Mouse (Mus musculus): Measurements from ENCODE around the gene AY074887. TPM values are rescaled to one million over a fixed set of nuclear protein-coding genes. Genes with fewer than 3 reads are reported as not detected.

Gene AY074887
- polyA plus RNA-seq, 1 experiment from 2014 or later, result 0.79 TPM

GRCm38 (mm10) chr9:54919946-54920345 is 30.9 kb downstream of the AY074887 start:
- ATAC-seq (ENCODE audit: low FRiP score) (no peak), DNase-seq (ENCODE audit: low spot score, missing footprints) (peak; percentile 47)
- no peak overlapping the region for H3K4me2 ChIP-seq
- H3K27me3 ChIP-seq (ENCODE audit: control insufficient read depth, insufficient read depth, low read length), result no peaks in the 10 kb centered on the region
- no peak overlapping the region for H3K4me3 ChIP-seq (ENCODE audit: low read depth, low read length)
- 0 out of 2 replicates have a peak, but pooled peaks cover 2% of the 10 kb centered on the region for H3K36me3 ChIP-seq (ENCODE audit: control insufficient read depth, insufficient read depth, low read length)
- no peak overlapping the region for H3K9ac ChIP-seq (ENCODE audit: low read length)
- no peak overlapping the region for H3K27ac ChIP-seq (ENCODE audit: low read depth, low read length)
- peaks cover 4% of the 10 kb centered on the region; the same call in 1 of the 2 replicates for H3K4me1 ChIP-seq (ENCODE audit: control insufficient read depth, insufficient read depth, low read length)
- 63% methylated on average over 4 of the region's 4 CpGs for WGBS
- no peaks in the 10 kb centered on the region for H3K9me3 ChIP-seq (ENCODE audit: control insufficient read depth, low read length)

- WGBS, result 92% methylated on average over 5 of the region's 5 CpGs
- H3K9me3 ChIP-seq (ENCODE audit: control insufficient read depth, low read length), result no peaks in the 10 kb centered on the region
- no peak overlapping the region for H3K9ac ChIP-seq (ENCODE audit: low read length)
- H3K27ac ChIP-seq (ENCODE audit: low read depth, low read length), result no peak overlapping the region
- no peak overlapping the region for H3K4me3 ChIP-seq (ENCODE audit: low read depth, low read length)
- ATAC-seq (ENCODE audit: low FRiP score), result no peak
- H3K4me1 ChIP-seq (ENCODE audit: control insufficient read depth, insufficient read depth, low read length), result peaks cover 4% of the 10 kb centered on the region; the same call in 1 of the 2 replicates
- peak; percentile 47 for DNase-seq (ENCODE audit: low spot score, missing footprints)
- no peak overlapping the region for H3K4me2 ChIP-seq
- 0 out of 2 replicates have a peak, but pooled peaks cover 2% of the 10 kb centered on the region for H3K36me3 ChIP-seq (ENCODE audit: control insufficient read depth, insufficient read depth, low read length)
- H3K27me3 ChIP-seq (ENCODE audit: control insufficient read depth, insufficient read depth, low read length), result no peaks in the 10 kb centered on the region
These were observed 32.0 kb downstream of the AY074887 start for GRCm38 (mm10) chr9:54918781-54919180.

- no peak overlapping the region for H3K27ac ChIP-seq (ENCODE audit: low read depth, low read length)
- DNase-seq (ENCODE audit: low spot score, missing footprints), result no peak
- 73% methylated on average over 2 of the region's 2 CpGs for WGBS
- peaks cover 4% of the 10 kb centered on the region; the same call in 1 of the 2 replicates for H3K4me1 ChIP-seq (ENCODE audit: control insufficient read depth, insufficient read depth, low read length)
- no peak for ATAC-seq (ENCODE audit: low FRiP score)
- peak overlapping the region; percentile 80; the same call in 1 of the 2 replicates for H3K4me2 ChIP-seq
- H3K36me3 ChIP-seq (ENCODE audit: control insufficient read depth, insufficient read depth, low read length), result 0 out of 2 replicates have a peak, but pooled peaks cover 2% of the 10 kb centered on the region
- no peak overlapping the region for H3K4me3 ChIP-seq (ENCODE audit: low read depth, low read length)
- H3K27me3 ChIP-seq (ENCODE audit: control insufficient read depth, insufficient read depth, low read length), result no peaks in the 10 kb centered on the region
- no peaks in the 10 kb centered on the region for H3K9me3 ChIP-seq (ENCODE audit: control insufficient read depth, low read length)
- H3K9ac ChIP-seq (ENCODE audit: low read length), result no peak overlapping the region
These were observed 32.6 kb downstream of the AY074887 start for GRCm38 (mm10) chr9:54918191-54918590.

- Histone ChIP-seq H3K4me2 (peak within 1 kb of the TSS; percentile 80), H3K9me3 (ENCODE audit: control insufficient read depth, low read length) (no peaks in the 10 kb centered on the region), H3K27me3 (ENCODE audit: control insufficient read depth, insufficient read depth, low read length) (no peaks in the 10 kb centered on the region), H3K4me3 (ENCODE audit: low read depth, low read length) (peak within 1 kb of the TSS; percentile 68), H3K9ac (ENCODE audit: low read length) (peak within 1 kb of the TSS; percentile 81), H3K4me1 (ENCODE audit: control insufficient read depth, insufficient read depth, low read length) (peaks cover 4% of the 10 kb centered on the region; the same call in 1 of the 2 replicates), H3K27ac (ENCODE audit: low read depth, low read length) (no peak within 1 kb of the TSS), H3K36me3 (ENCODE audit: control insufficient read depth, insufficient read depth, low read length) (no peaks in the 10 kb centered on the region)
- under 1% methylated on average over 34 of the region's 34 CpGs for WGBS
- ATAC-seq (ENCODE audit: low FRiP score), result peak; percentile 100
- peak; percentile 98 for DNase-seq (ENCODE audit: low spot score, missing footprints)
These were observed 33.7 kb downstream of the AY074887 start, which contains the start of gene Hykk for GRCm38 (mm10) chr9:54917010-54917677. Gene Hykk, plus strand, starts transcription at chr9:54917283.

GRCm38 (mm10) chr9:54916401-54916800 is 34.4 kb downstream of the AY074887 start:
- Histone ChIP-seq H3K36me3 (ENCODE audit: control insufficient read depth, insufficient read depth, low read length) (no peaks in the 10 kb centered on the region), H3K4me3 (ENCODE audit: low read depth, low read length) (peak overlapping the region; percentile 68; the same call in 1 of the 2 replicates), H3K9me3 (ENCODE audit: control insufficient read depth, low read length) (no peaks in the 10 kb centered on the region), H3K4me1 (ENCODE audit: control insufficient read depth, insufficient read depth, low read length) (peaks cover 4% of the 10 kb centered on the region; the same call in 1 of the 2 replicates), H3K27me3 (ENCODE audit: control insufficient read depth, insufficient read depth, low read length) (no peaks in the 10 kb centered on the region), H3K27ac (ENCODE audit: low read depth, low read length) (no peak overlapping the region), H3K4me2 (peak overlapping the region; percentile 80), H3K9ac (ENCODE audit: low read length) (no peak overlapping the region)
- ATAC-seq (ENCODE audit: low FRiP score) (peak; percentile 12), DNase-seq (ENCODE audit: low spot score, missing footprints) (no peak)
- 67% methylated on average over 8 of the region's 8 CpGs for WGBS

- no peaks in the 10 kb centered on the region for H3K27me3 ChIP-seq (ENCODE audit: control insufficient read depth, insufficient read depth, low read length)
- H3K36me3 ChIP-seq (ENCODE audit: control insufficient read depth, insufficient read depth, low read length), result no peaks in the 10 kb centered on the region
- DNase-seq (ENCODE audit: low spot score, missing footprints), result peak; percentile 66
- 69% methylated on average over 7 of the region's 7 CpGs for WGBS
- H3K9me3 ChIP-seq (ENCODE audit: control insufficient read depth, low read length), result no peaks in the 10 kb centered on the region
- no peak overlapping the region for H3K27ac ChIP-seq (ENCODE audit: low read depth, low read length)
- no peak overlapping the region for H3K4me2 ChIP-seq
- H3K9ac ChIP-seq (ENCODE audit: low read length), result no peak overlapping the region
- H3K4me3 ChIP-seq (ENCODE audit: low read depth, low read length), result no peak overlapping the region
- H3K4me1 ChIP-seq (ENCODE audit: control insufficient read depth, insufficient read depth, low read length), result peaks cover 4% of the 10 kb centered on the region; the same call in 1 of the 2 replicates
- ATAC-seq (ENCODE audit: low FRiP score), result no peak
These were observed 35.2 kb downstream of the AY074887 start for GRCm38 (mm10) chr9:54915576-54915975.

- Histone ChIP-seq H3K36me3 (ENCODE audit: control insufficient read depth, insufficient read depth, low read length) (peaks cover 8% of the 10 kb centered on the region), H3K9me3 (ENCODE audit: control insufficient read depth, low read length) (no peaks in the 10 kb centered on the region), H3K4me1 (ENCODE audit: control insufficient read depth, insufficient read depth, low read length) (no peaks in the 10 kb centered on the region)
These were observed 41.4 kb downstream of the AY074887 start for GRCm38 (mm10) chr9:54909446-54909845.

More at GRCm38 (mm10) chr9:54909446-54909845, 41.4 kb downstream of the AY074887 start:
- WGBS, result 93% methylated on average over 5 of the region's 5 CpGs
- H3K9ac ChIP-seq (ENCODE audit: low read length), result no peak overlapping the region
- no peak for DNase-seq (ENCODE audit: low spot score, missing footprints)
- no peak overlapping the region for H3K4me2 ChIP-seq
- ATAC-seq (ENCODE audit: low FRiP score), result no peak
- H3K4me3 ChIP-seq (ENCODE audit: low read depth, low read length), result no peak overlapping the region
- no peaks in the 10 kb centered on the region for H3K27me3 ChIP-seq (ENCODE audit: control insufficient read depth, insufficient read depth, low read length)
- no peak overlapping the region for H3K27ac ChIP-seq (ENCODE audit: low read depth, low read length)

Other genes with a start within 250 kb of the AY074887 start
- gene Wdr61, start 216.5 kb downstream of the AY074887 start, polyA plus RNA-seq (2014; fragmentation: Nextera tagmentation; extraction: Ambion mirVana), result 179 and 181 TPM in 2 replicates
- gene Crabp1, start 186.2 kb downstream of the AY074887 start, polyA plus RNA-seq (2014; fragmentation: Nextera tagmentation; extraction: Ambion mirVana), result 1,135 and 1,165 TPM in 2 replicates
- 64.5 and 72.6 TPM in 2 replicates for gene Ireb2, start 87.2 kb downstream of the AY074887 start, polyA plus RNA-seq (2014; fragmentation: Nextera tagmentation; extraction: Ambion mirVana)
- gene Hykk, start 33.7 kb downstream of the AY074887 start, polyA plus RNA-seq (2014; fragmentation: Nextera tagmentation; extraction: Ambion mirVana), result 4.2 and 4.5 TPM in 2 replicates
- 332 and 341 TPM in 2 replicates for gene Psma4, start 208 bp downstream of the AY074887 start, polyA plus RNA-seq (2014; fragmentation: Nextera tagmentation; extraction: Ambion mirVana)
- gene Chrna5, start 29.9 kb upstream of the AY074887 start, polyA plus RNA-seq (2014; fragmentation: Nextera tagmentation; extraction: Ambion mirVana), result 6.5 and 7.7 TPM in 2 replicates
- 11.6 and 12.3 TPM in 2 replicates for gene Chrna3, start 75.6 kb upstream of the AY074887 start, polyA plus RNA-seq (2014; fragmentation: Nextera tagmentation; extraction: Ambion mirVana)
- 2.3 and 2.5 TPM in 2 replicates for gene Chrnb4, start 97.8 kb upstream of the AY074887 start, polyA plus RNA-seq (2014; fragmentation: Nextera tagmentation; extraction: Ambion mirVana)
- gene Ube2q2, start 197.9 kb upstream of the AY074887 start, polyA plus RNA-seq (2014; fragmentation: Nextera tagmentation; extraction: Ambion mirVana), result 50.1 and 55.0 TPM in 2 replicates

Measured in midbrain, embryonic 11.5 days (tissue).